Mouse (Mus musculus): Measurements from ENCODE around the gene Metrn. TPM values are rescaled to one million over a fixed set of nuclear protein-coding genes. Genes with fewer than 3 reads are reported as not detected.

Gene Metrn
- polyA plus RNA-seq (2015; fragmentation: Nextera tagmentation; extraction: Ambion mirVana), result 21.2 and 29.2 TPM in 2 replicates

DNA sequence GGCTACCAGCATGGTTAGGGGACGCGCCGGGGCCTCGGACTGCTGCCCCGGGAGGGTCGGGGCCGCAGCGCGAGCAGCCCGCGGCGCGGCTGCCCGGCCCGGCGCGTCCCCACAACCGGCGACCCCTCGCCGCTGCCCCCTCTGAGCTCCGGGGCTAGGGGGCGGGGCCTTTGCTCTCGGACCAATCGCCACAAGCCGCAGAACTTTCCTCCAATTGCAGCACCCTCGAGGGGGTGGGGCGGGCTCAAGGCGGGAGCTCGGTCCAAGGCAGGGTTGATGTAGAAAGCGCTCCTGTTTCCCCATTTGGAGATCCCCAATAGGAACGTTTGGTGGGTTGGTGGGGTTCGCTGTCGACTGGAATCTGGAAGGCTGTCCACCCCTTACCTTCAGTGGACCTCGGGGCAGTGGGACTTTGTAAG lies at the start of gene Metrn:
TSS of gene Metrn (minus strand) at position 186 of the 419 bp plus-strand sequence.
- Histone ChIP-seq H3K9me3 (replicated peaks) (no peaks in the 10 kb centered on the region), H3K27me3 (peaks cover 5% of the 10 kb centered on the region), H3K9ac (peak within 1 kb of the TSS; percentile 65), H3K4me3 (peak within 1 kb of the TSS; percentile 69), H3K4me2 (peak within 1 kb of the TSS; percentile 82), H3K36me3 (no peaks in the 10 kb centered on the region), H3K27ac (no peak within 1 kb of the TSS), H3K4me1 (replicated peaks) (peaks cover 31% of the 10 kb centered on the region)
- ATAC-seq (replicated peaks; ENCODE audit: insufficient number of reproducible peaks, insufficient read depth, low FRiP score, low read depth), result peak; percentile 78
- 0% methylated on average over 35 of the region's 35 CpGs for WGBS

DNA sequence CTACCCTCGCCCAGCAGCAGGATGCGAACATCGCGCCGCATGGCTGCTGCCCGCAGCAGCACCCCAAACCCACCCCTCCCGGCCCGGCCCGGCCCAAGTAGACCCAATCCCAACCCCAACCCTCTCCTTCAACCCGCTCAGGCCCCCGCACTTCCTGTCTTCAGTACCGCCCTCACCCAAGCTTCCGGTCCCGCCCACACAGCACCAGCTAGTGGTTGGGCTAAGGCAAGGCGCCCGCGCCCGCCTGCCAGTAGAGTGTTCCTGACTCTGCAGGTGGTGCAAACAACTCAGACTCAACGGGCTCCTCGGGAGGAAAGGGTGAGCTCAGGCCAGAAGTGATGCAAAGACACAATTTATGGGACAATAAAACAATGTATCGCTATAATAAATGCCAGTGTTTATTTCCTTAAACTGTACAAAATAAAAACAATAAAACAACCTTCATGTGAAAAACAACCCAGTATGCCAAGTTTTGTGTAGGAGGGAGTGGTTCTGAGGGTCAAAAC lies 47.5 kb upstream of the Metrn start, which contains the start of gene Rhot2:
TSS of gene Rhot2 (minus strand) at position 456 of the 506 bp plus-strand sequence.
- 2% methylated on average over 21 of the region's 21 CpGs for WGBS
- Histone ChIP-seq H3K36me3 (peaks cover 37% of the 10 kb centered on the region), H3K9me3 (replicated peaks) (no peaks in the 10 kb centered on the region), H3K27ac (peak within 1 kb of the TSS; percentile 88), H3K4me2 (peak within 1 kb of the TSS; percentile 78), H3K9ac (peak within 1 kb of the TSS; percentile 96), H3K27me3 (no peaks in the 10 kb centered on the region), H3K4me3 (peak within 1 kb of the TSS; percentile 95), H3K4me1 (replicated peaks) (peaks cover 28% of the 10 kb centered on the region)
- ATAC-seq (replicated peaks; ENCODE audit: insufficient number of reproducible peaks, insufficient read depth, low FRiP score, low read depth), result peak; percentile 92

DNA sequence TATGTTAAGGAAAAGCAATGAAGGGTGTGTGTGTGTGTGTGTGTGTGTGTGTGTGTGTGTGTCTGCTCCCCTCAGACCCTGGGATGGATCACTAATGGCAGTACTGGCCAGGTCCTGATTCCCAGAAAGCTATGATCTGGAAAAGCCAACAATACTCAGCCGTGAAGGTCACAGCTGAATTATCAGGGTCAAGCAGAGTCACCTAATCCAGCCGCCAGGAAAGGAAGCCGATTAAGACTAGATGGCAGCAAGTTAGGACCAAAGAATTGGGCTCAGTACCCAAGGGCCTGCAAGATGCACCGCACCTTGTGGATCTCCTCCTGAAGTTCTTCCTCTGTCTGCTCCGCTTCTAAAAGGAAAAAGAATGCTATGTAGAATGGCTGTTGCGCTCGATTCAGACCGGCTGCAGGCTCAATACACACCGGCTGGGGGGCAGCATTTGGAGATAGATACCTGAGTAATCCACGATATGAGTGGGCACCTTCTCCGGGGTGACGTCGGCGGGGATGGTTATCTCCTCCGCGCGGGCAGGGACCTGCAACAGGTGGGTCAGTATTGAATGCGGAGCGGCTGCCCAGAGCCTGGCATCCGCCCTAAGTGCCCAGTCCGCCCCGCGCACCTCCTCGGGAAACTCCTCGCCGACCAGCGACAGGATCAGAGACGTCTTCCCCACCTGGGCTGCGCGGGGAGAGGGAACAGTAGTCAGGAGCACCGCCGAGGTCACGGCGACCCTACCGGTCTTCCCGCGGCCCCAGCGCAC lies 46.9 kb upstream of the Metrn start:
- peak overlapping the region; percentile 95 for H3K4me3 ChIP-seq
- H3K27me3 ChIP-seq, result no peaks in the 10 kb centered on the region
- peak overlapping the region; percentile 78 for H3K4me2 ChIP-seq
- no peaks in the 10 kb centered on the region for H3K9me3 ChIP-seq (replicated peaks)
- 1% methylated on average over 38 of the region's 38 CpGs for WGBS
- peaks cover 29% of the 10 kb centered on the region for H3K4me1 ChIP-seq (replicated peaks)
- peak overlapping the region; percentile 88 for H3K27ac ChIP-seq
- peaks cover 42% of the 10 kb centered on the region for H3K36me3 ChIP-seq
- peak; percentile 8; the same call in 1 of the 2 replicates for ATAC-seq (replicated peaks; ENCODE audit: insufficient number of reproducible peaks, insufficient read depth, low FRiP score, low read depth)
- H3K9ac ChIP-seq, result peak overlapping the region; percentile 96

DNA sequence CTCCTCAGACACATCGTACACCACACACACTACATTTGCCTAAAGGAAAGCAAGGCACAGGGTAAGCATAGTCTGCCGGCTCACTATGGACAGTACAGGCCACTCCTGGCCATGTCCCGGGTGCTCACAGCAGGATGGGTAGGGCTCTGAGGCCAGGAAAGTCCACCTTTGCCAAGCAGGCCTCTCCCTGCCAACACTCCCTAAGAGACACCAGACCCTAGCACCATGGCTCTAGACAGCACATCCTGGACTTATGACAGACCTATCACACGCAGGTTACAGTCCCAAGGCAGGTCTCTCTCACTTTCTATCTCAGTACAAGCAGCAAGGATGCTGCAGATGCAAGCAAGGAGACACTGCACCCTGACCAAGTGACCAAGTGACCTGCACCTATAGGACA lies 46.2 kb upstream of the Metrn start:
- peak overlapping the region; percentile 95 for H3K4me3 ChIP-seq
- H3K4me2 ChIP-seq, result peak overlapping the region; percentile 78
- H3K27ac ChIP-seq, result peak overlapping the region; percentile 88; the same call in 1 of the 2 replicates
- no peaks in the 10 kb centered on the region for H3K27me3 ChIP-seq
- no peaks in the 10 kb centered on the region for H3K9me3 ChIP-seq (replicated peaks)
- WGBS, result 87% methylated on average over 4 of the region's 4 CpGs
- peaks cover 40% of the 10 kb centered on the region for H3K36me3 ChIP-seq
- H3K9ac ChIP-seq, result peak overlapping the region; percentile 96
- ATAC-seq (replicated peaks; ENCODE audit: insufficient number of reproducible peaks, insufficient read depth, low FRiP score, low read depth), result no peak
- peaks cover 32% of the 10 kb centered on the region for H3K4me1 ChIP-seq (replicated peaks)

DNA sequence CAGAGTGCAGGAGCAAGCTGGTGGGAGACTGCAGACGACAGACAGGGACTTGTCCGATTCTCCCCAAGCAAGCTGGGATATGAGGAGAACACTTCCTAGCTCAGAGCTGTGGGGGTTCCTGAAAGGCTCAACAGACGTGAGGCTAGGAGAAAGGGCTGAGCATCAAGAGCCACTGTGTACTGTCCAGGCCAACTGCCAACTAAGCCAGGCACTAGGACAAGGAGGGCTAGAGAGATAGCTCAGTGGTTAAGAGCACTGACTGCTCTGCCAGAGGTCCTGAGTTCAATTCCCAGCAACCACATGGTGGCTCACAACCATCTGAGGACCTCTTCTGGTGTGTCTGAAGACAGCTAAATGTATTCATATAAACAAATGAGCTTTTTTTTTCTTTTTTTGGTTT lies 45.6 kb upstream of the Metrn start:
- no peak for ATAC-seq (replicated peaks; ENCODE audit: insufficient number of reproducible peaks, insufficient read depth, low FRiP score, low read depth)
- 81% methylated on average over 3 of the region's 3 CpGs for WGBS
- H3K9ac ChIP-seq, result no peak overlapping the region
- H3K9me3 ChIP-seq (replicated peaks), result no peaks in the 10 kb centered on the region
- no peak overlapping the region for H3K27ac ChIP-seq
- no peaks in the 10 kb centered on the region for H3K27me3 ChIP-seq
- H3K4me1 ChIP-seq (replicated peaks), result peaks cover 38% of the 10 kb centered on the region
- peaks cover 40% of the 10 kb centered on the region for H3K36me3 ChIP-seq
- no peak overlapping the region for H3K4me2 ChIP-seq
- H3K4me3 ChIP-seq, result no peak overlapping the region

DNA sequence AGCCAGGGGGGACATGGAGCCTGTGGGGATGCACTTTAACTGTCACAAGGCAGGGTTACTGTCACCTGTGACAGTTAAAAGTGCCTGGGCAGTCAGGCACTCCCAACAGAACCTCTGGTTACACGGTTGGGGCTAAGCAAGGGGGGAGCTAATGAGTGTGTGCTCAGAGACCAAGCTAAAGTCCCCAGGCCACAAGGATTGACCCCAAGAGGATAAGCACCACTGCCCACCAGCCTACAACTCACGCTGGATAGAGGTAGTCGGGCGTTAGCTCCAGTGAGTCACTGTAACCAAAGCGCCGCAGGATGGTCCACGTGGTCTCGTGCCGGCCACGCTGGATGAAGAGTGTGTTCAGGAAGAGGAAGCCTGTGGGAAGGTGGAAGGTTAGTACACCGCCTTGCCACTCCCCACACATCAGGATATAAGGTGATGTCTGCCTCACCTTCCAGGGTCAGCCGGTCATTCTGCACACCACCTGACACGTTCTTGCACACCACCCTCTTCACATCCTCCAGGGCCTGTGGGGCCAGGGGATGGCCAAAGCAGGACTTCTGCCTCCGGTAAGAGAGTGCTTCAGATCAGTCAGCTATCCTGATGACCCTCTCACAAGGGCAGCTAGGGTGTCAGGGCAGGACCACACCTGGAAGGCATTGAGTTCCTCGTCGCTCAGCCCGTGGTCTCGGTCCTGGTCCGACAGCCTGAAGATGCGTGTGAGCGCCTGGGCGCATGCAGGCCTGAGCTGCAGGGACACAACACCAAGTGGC lies 44.4 kb upstream of the Metrn start, which contains the start of gene Gm20683:
TSS of gene Gm20683 (minus strand) at position 647 of the 764 bp plus-strand sequence.
- Histone ChIP-seq H3K9ac (no peak within 1 kb of the TSS), H3K4me1 (replicated peaks) (peaks cover 50% of the 10 kb centered on the region), H3K27me3 (no peaks in the 10 kb centered on the region), H3K4me3 (no peak within 1 kb of the TSS), H3K36me3 (peaks cover 40% of the 10 kb centered on the region), H3K4me2 (no peak within 1 kb of the TSS), H3K9me3 (replicated peaks) (no peaks in the 10 kb centered on the region), H3K27ac (no peak within 1 kb of the TSS)
- WGBS, result 93% methylated on average over 22 of the region's 22 CpGs
- ATAC-seq (replicated peaks; ENCODE audit: insufficient number of reproducible peaks, insufficient read depth, low FRiP score, low read depth), result no peak

DNA sequence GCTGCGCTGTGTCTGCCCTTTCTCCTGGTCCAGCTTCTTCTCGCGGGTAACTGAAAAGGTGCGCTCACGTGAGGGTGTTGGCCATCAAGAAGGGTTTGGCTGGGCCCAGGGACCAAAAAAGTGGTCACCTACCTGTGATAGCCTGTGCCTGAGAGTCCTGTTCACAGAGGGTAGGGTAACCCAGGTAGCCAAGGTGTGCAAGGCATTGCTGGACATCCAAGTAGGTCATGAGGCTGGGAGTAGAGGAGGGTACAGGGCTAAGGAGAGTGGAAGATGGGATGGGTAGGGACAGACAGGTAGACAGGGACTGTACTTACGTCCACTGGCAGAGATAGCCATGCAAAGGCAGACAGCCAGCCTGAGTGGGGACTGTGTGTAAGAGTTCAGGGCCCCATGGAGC lies 43.6 kb upstream of the Metrn start:
- no peaks in the 10 kb centered on the region for H3K9me3 ChIP-seq (replicated peaks)
- no peak overlapping the region for H3K9ac ChIP-seq
- H3K4me2 ChIP-seq, result no peak overlapping the region
- H3K27me3 ChIP-seq, result no peaks in the 10 kb centered on the region
- WGBS, result 94% methylated on average over 6 of the region's 6 CpGs
- ATAC-seq (replicated peaks; ENCODE audit: insufficient number of reproducible peaks, insufficient read depth, low FRiP score, low read depth), result no peak
- H3K4me3 ChIP-seq, result no peak overlapping the region
- H3K27ac ChIP-seq, result no peak overlapping the region
- H3K36me3 ChIP-seq, result peaks cover 40% of the 10 kb centered on the region
- H3K4me1 ChIP-seq (replicated peaks), result peaks cover 58% of the 10 kb centered on the region

DNA sequence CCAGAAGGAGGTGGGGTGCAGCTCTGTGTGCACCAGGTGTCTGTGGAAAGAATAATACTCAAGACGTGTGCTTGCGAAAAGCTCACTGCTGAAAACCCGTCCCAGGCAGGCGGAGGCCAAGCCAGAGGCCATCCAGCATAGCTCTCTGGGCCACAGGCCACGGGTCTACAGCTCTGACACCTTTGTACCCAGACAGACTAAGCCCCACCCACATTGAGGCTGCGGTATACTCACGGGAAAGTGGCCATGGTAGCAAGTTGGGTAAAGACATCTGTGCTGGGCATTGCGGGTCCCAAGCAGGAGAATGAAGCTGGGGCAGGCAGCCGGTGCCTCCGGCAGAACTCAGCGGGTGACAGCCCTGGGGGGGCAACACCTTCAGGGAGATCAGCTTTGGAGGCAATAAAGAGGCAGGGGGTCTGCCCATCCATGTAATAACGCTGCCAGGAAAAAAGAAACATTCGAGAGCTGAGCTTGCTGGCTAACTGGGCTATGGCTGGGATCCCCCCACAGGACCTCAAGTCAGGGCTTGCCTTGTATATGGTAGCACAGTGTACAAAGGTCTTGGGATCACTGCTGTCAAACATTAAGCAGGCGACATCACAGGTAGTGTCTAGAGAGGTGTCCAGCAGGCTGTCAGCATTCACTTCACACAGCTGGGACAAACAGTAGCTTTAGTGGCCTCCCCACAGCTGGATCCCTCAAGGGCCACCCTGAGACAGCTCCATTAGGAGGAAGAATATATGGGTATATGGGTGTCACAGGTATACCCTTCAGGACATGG lies 42.7 kb upstream of the Metrn start:
- Histone ChIP-seq H3K4me2 (no peak overlapping the region), H3K27me3 (no peaks in the 10 kb centered on the region), H3K9me3 (replicated peaks) (no peaks in the 10 kb centered on the region), H3K4me3 (no peak overlapping the region), H3K27ac (no peak overlapping the region), H3K9ac (no peak overlapping the region), H3K36me3 (peaks cover 46% of the 10 kb centered on the region), H3K4me1 (replicated peaks) (peaks cover 61% of the 10 kb centered on the region)
- ATAC-seq (replicated peaks; ENCODE audit: insufficient number of reproducible peaks, insufficient read depth, low FRiP score, low read depth), result no peak
- WGBS, result 86% methylated on average over 14 of the region's 14 CpGs

DNA sequence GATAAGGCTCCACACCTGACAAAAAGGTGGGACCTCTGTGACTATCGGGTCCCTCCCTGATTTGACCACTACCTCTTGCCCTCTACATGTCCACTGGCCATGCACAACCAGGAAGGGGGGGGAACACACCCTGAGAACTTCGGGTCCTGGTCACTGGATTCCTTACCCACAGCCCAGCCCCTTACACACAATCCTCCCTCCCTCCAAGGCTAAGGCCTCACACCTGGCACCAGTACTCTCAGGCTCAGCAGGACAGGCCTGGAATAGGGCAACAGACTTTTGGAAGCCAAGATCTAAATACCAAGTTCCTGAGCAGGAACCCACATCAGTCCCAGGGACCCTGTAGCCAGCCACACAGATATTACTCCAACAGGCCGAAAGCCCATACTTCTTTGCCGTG lies 42.0 kb upstream of the Metrn start:
- 75% methylated on average over 4 of the region's 4 CpGs for WGBS
- Histone ChIP-seq H3K9me3 (replicated peaks) (no peaks in the 10 kb centered on the region), H3K4me1 (replicated peaks) (peaks cover 66% of the 10 kb centered on the region), H3K36me3 (peaks cover 46% of the 10 kb centered on the region), H3K27me3 (no peaks in the 10 kb centered on the region), H3K4me2 (no peak overlapping the region), H3K27ac (no peak overlapping the region), H3K9ac (no peak overlapping the region), H3K4me3 (no peak overlapping the region)
- no peak for ATAC-seq (replicated peaks; ENCODE audit: insufficient number of reproducible peaks, insufficient read depth, low FRiP score, low read depth)

DNA sequence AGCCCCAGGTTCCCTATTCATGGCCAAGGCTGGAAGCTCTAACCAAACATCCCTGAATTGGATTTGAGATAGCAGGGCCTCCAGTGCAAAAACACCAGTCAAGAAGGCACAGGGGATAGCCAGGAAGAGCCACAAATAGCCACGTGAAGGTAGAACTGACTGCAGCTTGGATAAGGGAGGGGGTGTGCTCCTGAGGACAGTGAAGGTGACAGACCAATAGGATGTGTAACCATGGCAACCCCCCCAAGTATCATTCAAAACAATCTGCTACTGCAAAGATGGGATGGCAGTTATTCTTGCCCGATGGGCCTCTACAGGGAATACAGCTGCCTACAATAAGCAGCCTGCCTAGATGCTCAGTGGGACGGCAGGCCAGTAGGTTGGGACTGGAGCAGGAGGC lies 40.6 kb upstream of the Metrn start:
- Histone ChIP-seq H3K36me3 (peaks cover 45% of the 10 kb centered on the region), H3K4me1 (replicated peaks) (peaks cover 58% of the 10 kb centered on the region), H3K4me2 (peak overlapping the region; percentile 90), H3K4me3 (no peak overlapping the region), H3K27me3 (no peaks in the 10 kb centered on the region), H3K9me3 (replicated peaks) (no peaks in the 10 kb centered on the region), H3K9ac (peak overlapping the region; percentile 62; the same call in 1 of the 2 replicates), H3K27ac (peak overlapping the region; percentile 69)
- ATAC-seq (replicated peaks; ENCODE audit: insufficient number of reproducible peaks, insufficient read depth, low FRiP score, low read depth), result no peak
- 35% methylated on average over 3 of the region's 3 CpGs for WGBS

DNA sequence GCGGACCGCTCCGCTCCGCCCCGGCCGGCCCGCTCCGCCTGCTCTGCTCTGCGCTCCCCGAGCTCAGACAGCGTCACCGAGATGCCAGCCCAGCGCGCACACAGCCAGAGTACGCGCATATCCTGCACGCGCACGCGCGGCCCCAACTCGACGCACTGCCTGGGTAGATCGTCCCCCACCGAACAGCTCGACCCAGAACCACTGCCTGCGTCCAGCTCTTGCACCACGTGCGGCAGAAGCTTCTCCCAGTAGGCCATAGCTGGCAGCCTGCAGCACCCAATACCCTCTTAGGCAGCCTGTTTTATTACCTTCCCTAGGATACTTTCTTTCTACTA lies 40.1 kb upstream of the Metrn start, which contains the start of gene Rhbdl1:
TSS of gene Rhbdl1 (minus strand) at position 220 of the 335 bp plus-strand sequence.
- peaks cover 57% of the 10 kb centered on the region for H3K4me1 ChIP-seq (replicated peaks)
- 8% methylated on average over 29 of the region's 29 CpGs for WGBS
- H3K9me3 ChIP-seq (replicated peaks), result no peaks in the 10 kb centered on the region
- no peaks in the 10 kb centered on the region for H3K27me3 ChIP-seq
- peak within 1 kb of the TSS; percentile 69 for H3K27ac ChIP-seq
- H3K36me3 ChIP-seq, result peaks cover 40% of the 10 kb centered on the region
- ATAC-seq (replicated peaks; ENCODE audit: insufficient number of reproducible peaks, insufficient read depth, low FRiP score, low read depth), result peak; percentile 5; the same call in 1 of the 2 replicates
- H3K4me2 ChIP-seq, result peak within 1 kb of the TSS; percentile 90
- H3K4me3 ChIP-seq, result peak within 1 kb of the TSS; percentile 47
- H3K9ac ChIP-seq, result peak within 1 kb of the TSS; percentile 62

Measured in heart, embryonic 15.5 days (tissue).